Mouse (Mus musculus) splenic B cell, adult 2 months (primary cell): ENCODE measurements around the gene Slc43a2.

Experiments
- DNase-seq: peaks from one replicate; pipeline ENCODE4 v3.0.0-alpha.2; 2011; ENCODE audit warnings: low read depth, low spot score
- H3K27me3 ChIP-seq: 2 replicates; pipeline ENCODE4 v1.6.1; 2012; ENCODE audit warnings: mild to moderate bottlenecking, low read length, moderate library complexity, mixed read lengths; ENCODE audit not compliant: control insufficient read depth, poor library complexity, insufficient read depth, severe bottlenecking
- H3K36me3 ChIP-seq: 2 replicates; pipeline ENCODE4 v1.6.1; 2012; ENCODE audit warnings: mild to moderate bottlenecking, low read length, moderate library complexity, mixed read lengths; ENCODE audit not compliant: control insufficient read depth, poor library complexity, insufficient read depth, severe bottlenecking

Slc43a2 gene

DNA sequence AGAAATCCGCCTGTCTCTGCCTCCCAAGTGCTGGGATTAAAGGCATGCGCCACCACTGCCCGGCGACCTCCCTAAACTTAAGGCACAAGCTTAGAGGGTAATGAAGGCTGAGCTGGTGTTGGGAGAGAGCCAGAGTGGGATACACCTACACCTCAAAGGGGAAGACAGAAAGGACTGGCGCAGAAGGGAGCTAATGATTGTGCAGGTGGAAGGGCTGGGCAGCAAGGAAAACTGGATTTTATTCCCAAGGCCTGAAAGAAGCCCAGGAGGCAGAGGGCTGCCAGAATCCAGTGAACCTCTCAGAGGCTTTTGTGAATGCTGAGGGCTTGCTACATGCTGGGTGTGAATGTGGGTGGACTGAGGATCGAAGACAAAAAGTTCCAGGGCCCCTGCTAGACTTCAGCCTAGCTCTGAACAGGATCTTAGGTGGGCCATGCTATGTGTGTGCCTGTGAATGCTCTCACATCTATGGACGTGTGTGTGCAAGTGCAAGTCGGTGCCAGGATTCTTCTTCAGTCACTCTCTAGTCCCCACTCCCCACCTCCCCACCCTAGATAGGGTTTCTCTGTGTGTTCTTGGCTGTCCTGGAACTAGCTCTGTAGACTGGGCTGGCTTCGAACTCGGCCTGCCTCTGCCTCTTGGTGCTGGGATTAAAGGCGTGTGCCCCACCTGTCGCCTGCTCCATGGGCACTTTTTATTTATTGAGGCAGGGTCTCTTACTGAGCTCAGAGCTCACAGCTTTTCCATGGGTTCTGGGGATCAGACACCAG, 4.9 kb downstream of the Slc43a2 start:
- Histone ChIP-seq H3K27me3 (no peaks in the 10 kb centered on the region), H3K36me3 (0 out of 2 replicates have a peak, but pooled peaks cover 2% of the 10 kb centered on the region)
- DNase-seq: no peak

DNA sequence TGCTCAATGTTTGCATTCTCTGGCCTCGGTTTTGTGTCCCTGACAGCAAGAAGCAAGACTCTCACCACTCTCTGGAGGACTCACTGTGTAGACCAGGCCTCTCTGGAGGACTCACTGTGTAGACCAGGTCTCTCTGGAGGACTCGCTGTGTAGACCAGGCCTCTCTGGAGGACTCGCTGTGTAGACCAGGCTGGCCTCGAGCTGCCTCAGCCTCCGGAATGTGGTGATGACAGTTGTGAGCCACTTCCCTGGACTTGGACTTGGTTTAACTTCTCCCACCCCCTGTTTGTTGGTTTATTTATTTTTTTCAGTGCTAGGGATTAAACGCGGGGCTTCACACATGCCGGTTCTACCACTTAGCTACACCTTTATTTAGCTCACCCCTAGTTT, 5.5 kb downstream of the Slc43a2 start:
- DNase-seq: no peak
- 0 out of 2 replicates have a peak, but pooled peaks cover 2% of the 10 kb centered on the region for H3K36me3 ChIP-seq

DNA sequence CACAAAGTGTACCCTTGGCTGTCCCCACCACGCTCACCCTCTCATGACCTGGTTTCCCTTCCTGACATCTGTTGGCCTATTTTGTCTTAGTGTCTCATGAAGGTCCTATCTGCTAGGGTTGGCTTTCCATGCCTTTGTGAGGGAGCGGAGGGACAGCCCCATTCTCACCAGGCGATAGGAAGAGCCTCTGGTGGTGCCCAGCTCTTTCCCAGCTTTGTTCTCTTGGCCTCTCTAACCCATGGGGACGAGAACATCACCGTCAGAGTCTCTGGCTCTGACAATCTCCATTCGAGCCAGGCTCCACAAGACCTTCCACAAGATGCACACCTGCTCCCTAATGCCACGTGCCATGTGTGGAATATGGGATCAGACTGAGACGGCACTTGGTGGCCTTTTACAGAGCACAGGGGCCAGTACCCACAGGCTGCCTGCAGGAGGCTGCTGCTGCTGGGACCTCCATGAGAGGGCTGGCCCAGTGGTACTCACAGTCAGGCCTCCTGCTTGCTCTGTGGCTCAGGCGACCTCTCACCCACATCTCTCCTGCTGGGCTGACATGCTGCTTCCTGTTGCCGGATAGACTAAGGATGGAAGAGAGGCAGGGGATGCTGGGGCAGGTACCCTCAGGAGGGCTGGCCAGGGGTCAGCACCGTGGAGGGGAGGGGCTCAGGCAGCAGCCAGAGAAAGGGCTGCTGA, 6.1 kb downstream of the Slc43a2 start:
- H3K27me3 ChIP-seq: no peaks in the 10 kb centered on the region
- DNase-seq: no peak
- H3K36me3 ChIP-seq: 0 out of 2 replicates have a peak, but pooled peaks cover 2% of the 10 kb centered on the region

More for the DNA sequence above, 5.5 kb downstream of the Slc43a2 start:
- H3K27me3 ChIP-seq: no peaks in the 10 kb centered on the region

DNA sequence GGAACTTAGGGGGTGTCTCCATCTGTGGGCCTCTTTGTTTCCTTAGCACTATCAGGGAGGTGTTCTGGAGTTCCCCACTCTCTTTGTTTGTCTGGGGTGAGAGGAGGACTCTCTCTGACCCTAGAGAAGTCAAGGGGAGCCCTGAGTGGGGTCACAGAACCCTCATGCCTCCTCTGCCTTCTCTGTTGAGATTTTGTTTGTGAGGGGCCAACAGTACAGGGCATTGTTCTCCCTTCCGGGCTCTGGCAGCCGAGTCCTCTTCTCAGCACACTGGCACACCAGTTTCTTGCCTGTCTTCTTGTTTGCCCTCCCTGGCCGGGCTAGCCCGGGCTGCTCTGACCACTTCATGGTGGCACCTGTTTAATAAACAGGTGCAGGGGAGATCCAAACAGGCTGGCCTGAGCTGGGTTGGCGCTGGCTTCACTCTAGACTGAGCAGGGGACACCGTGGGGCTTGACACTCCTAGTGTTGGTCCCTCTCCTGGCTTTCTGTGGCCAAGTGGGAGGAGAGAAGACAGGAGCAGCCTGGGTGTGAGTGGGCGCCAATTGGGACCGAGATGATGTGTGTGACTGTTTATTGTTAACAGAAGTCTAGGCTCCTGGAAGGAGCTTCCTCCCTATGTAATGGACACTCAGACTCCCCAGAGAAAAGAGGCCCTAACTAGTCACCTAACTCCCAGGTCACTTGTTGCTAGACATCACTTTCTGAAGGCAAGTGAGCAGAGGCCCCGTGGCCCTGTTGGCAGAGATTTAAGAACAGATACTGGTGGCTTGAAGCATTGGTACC, 6.9 kb downstream of the Slc43a2 start:
- no peaks in the 10 kb centered on the region for H3K27me3 ChIP-seq
- no peak for DNase-seq
- H3K36me3 ChIP-seq: 0 out of 2 replicates have a peak, but pooled peaks cover 2% of the 10 kb centered on the region

DNA sequence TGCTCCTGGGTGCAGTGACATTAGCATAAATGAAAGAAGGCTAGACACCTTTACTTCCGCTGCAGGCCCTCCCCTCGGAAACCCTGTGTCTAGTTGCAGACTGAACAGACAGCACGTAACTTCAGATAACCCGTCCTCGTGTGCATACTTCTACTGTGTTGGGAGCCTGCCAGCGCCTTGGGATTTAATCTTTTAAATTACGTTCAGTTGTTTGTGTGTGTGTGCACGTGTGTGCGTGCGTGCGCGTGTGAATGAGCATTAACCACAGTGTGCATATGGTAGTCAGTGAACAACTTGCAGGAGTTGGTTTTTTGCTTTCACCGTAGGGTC, 7.4 kb downstream of the Slc43a2 start:
- H3K36me3 ChIP-seq: 0 out of 2 replicates have a peak, but pooled peaks cover 3% of the 10 kb centered on the region
- no peak for DNase-seq
- H3K27me3 ChIP-seq: no peaks in the 10 kb centered on the region

- H3K27me3 ChIP-seq: no peaks in the 10 kb centered on the region
- peaks cover 5% of the 10 kb centered on the region; the same call in 1 of the 2 replicates for H3K36me3 ChIP-seq
- no peak for DNase-seq
These were observed 8.7 kb downstream of the Slc43a2 start for GRCm38 (mm10) chr11:75540209-75540608.

- Histone ChIP-seq H3K36me3 (peaks cover 5% of the 10 kb centered on the region; the same call in 1 of the 2 replicates), H3K27me3 (no peaks in the 10 kb centered on the region)
- DNase-seq: peak; percentile 39
These were observed 9.5 kb downstream of the Slc43a2 start for GRCm38 (mm10) chr11:75540710-75541581.

DNA sequence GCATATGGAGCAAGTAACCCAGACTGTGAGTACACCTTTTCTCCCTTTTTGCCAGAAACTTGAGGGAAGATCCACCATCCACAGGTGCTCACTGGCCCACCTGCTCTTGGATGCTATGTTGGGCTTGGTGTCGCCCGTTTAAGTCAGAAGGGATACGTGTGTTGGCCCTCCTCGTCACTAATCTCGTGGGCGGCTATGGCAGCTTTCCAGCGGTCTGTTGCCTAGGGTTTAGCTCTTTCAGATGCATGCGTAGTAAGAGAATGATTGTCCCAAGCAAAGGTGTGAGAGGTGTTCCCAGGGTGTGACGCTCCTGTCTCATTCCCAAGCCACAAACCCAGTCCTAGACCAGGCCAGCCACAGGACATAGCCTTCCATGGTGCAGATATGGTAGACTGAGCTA, 13.2 kb downstream of the Slc43a2 start:
- peaks cover 10% of the 10 kb centered on the region for H3K36me3 ChIP-seq
- H3K27me3 ChIP-seq: no peaks in the 10 kb centered on the region
- DNase-seq: no peak

DNA sequence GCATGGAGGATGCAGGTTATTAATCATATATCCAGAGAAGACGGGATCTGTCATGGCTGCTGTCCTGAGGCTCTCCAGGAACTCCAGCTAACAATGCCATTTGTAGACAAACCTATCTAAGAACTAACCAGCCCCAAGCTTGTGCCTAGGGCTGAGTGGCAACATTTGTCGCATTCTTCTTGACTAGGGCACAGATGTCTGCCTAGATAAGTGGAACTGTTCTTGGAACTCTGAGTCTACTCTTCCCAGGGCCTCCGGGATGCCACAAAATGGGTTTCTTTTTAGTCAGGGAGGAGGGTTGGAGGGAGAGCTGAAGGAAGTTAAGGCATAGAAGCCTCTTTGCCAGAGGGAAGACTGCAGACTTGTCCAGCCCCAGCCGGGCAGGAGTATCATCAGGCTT, 14.6 kb downstream of the Slc43a2 start:
- no peak for DNase-seq
- Histone ChIP-seq H3K36me3 (peaks cover 11% of the 10 kb centered on the region), H3K27me3 (no peaks in the 10 kb centered on the region)

GRCm38 (mm10) chr11:75549658-75550111, 18.2 kb downstream of the Slc43a2 start:
- Histone ChIP-seq H3K27me3 (no peaks in the 10 kb centered on the region), H3K36me3 (peaks cover 10% of the 10 kb centered on the region)
- DNase-seq: no peak

DNA sequence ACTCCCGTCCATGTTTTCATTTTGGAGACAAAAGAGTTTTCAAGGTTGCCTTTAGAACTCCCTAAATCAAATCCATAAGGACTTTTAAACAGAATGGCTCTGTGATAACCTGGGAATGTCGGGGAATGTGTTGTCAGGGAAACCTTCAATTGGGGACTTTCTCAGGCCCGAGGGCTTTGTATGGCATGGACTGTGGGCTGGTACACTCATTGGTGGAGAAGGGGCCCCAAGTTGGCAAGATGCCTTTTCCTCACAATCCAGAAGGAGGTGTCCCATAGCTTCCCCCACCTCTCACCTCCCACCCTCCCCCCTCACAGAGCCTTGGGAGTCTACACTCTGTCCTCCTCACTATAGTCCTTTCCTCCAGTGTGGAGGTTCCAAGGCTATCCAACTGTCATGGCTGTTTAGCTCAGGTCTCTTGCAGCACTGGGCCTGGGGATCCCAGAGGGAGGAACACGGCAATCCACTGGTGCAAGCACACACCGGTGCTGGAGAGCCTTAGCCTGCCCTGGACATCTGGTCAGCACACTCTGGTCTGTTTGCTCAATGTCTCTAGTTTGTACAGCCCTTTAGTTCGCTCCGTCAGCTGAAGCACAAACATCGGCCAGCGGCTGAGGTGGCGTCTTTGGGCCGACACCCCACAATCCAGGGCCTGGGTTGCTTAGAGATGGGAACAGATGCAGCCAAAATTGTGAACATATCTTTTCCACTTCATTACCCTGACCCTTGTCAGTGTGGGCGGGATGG, 18.9 kb downstream of the Slc43a2 start:
- H3K36me3 ChIP-seq: peaks cover 8% of the 10 kb centered on the region
- no peak for DNase-seq
- no peaks in the 10 kb centered on the region for H3K27me3 ChIP-seq

DNA sequence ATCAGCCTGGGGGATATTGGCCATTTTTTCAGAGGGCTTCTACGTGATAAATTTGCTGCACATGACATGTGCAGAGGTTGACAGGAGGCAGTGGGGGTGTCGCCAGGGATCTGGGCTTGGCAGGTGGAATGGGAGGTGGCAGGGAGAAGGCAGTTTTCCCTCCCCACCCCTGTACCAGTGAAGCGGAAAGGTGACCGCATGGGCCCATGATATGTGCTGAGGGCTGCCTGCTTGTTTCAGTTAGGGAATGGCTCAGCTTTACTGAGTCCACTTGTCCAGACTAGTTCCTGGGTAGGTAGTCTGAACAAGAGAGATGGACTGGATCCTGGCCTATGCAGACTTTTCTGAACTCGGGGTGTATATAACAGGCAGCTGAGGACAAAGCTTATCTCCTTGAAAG, 19.8 kb downstream of the Slc43a2 start:
- no peaks in the 10 kb centered on the region for H3K27me3 ChIP-seq
- DNase-seq: no peak
- peaks cover 8% of the 10 kb centered on the region for H3K36me3 ChIP-seq

- no peaks in the 10 kb centered on the region for H3K27me3 ChIP-seq
- H3K36me3 ChIP-seq: peaks cover 4% of the 10 kb centered on the region; the same call in 1 of the 2 replicates
- DNase-seq: no peak
These were observed 20.5 kb downstream of the Slc43a2 start for GRCm38 (mm10) chr11:75551961-75552441.
